23 mouse cellular contexts compared by ENCODE assay signal in genomic region chr9:49793241-49793640, GRCm38 (mm10). TPM values are rescaled to one million over a fixed set of nuclear protein-coding genes. Genes with fewer than 3 reads are reported as not detected.
DNase-seq lines count a peak whose midpoint lies in the region; ATAC-seq and TF ChIP-seq lines count a peak whose summit lies in the region.
"Had no signal": no experiment of that assay in that cellular context is flagged by ENCODE, and none has a peak within 500 bp of the region (broad histone marks: within the 10 kb centered on the region; RNA-seq: fewer than 3 reads in every experiment).

No protein-coding gene starts in this region.

- WGBS in forebrain, embryonic 14.5 days = 29% methylated on average over 2 of the region's 2 CpGs
- 76% methylated on average over 2 of the region's 2 CpGs for WGBS in forebrain, embryonic 10.5 days
- 37% methylated on average over 2 of the region's 2 CpGs for WGBS in hindbrain, postnatal 0 days
- 30% methylated on average over 2 of the region's 2 CpGs for WGBS in hindbrain, embryonic 16.5 days
- 31% methylated on average over 2 of the region's 2 CpGs for WGBS in midbrain, postnatal 0 days
- 46% methylated on average over 2 of the region's 2 CpGs for WGBS in midbrain, embryonic 15.5 days

- ATAC-seq in forebrain, embryonic 14.5 days = no peak
- no peak for ATAC-seq in hindbrain, postnatal 0 days
- ATAC-seq in hindbrain, embryonic 16.5 days = no peak
- no peak for ATAC-seq in midbrain, postnatal 0 days (ENCODE audit: low FRiP score)
- ATAC-seq in midbrain, embryonic 15.5 days (replicated peaks) = no peak
- ATAC-seq: inflammation-experienced regulatory T-cells, adult 6 months had no signal

- H3K4me2 ChIP-seq in forebrain, embryonic 14.5 days (ENCODE audit: low read length) = no peak overlapping the region
- H3K4me2 ChIP-seq in hindbrain, postnatal 0 days (ENCODE audit: low read depth, low read length) = 0 out of 2 replicates have a peak overlapping the region, but pooled peaks have one; percentile 11
- H3K4me2 ChIP-seq in hindbrain, embryonic 16.5 days (ENCODE audit: low read length) = no peak overlapping the region; the same call in 1 of the 2 replicates
- H3K4me2 ChIP-seq in midbrain, postnatal 0 days (ENCODE audit: low read depth, low read length, poor library complexity, severe bottlenecking) = 0 out of 2 replicates have a peak overlapping the region, but pooled peaks have one; percentile 1
- no peak overlapping the region for H3K4me2 ChIP-seq in midbrain, embryonic 15.5 days
- H3K4me2 ChIP-seq: embryonic facial prominence, embryonic 15.5 days; limb, embryonic 13.5 days; liver, embryonic 13.5 days; midbrain, embryonic 12.5 days had no signal

- H3K27me3 ChIP-seq in forebrain, embryonic 14.5 days (replicated peaks; ENCODE audit: control insufficient read depth, insufficient read depth, low read length) = no peaks in the 10 kb centered on the region
- H3K27me3 ChIP-seq in forebrain, embryonic 10.5 days (ENCODE audit: poor library complexity, severe bottlenecking) = peaks cover 24% of the 10 kb centered on the region
- H3K27me3 ChIP-seq in hindbrain, postnatal 0 days (ENCODE audit: insufficient read depth, low read length) = no peaks in the 10 kb centered on the region
- H3K27me3 ChIP-seq in hindbrain, embryonic 16.5 days (replicated peaks; ENCODE audit: control insufficient read depth, insufficient read depth, low read length) = no peaks in the 10 kb centered on the region
- H3K27me3 ChIP-seq in midbrain, postnatal 0 days (ENCODE audit: insufficient read depth, low read length) = no peaks in the 10 kb centered on the region
- H3K27me3 ChIP-seq in midbrain, embryonic 15.5 days (replicated peaks) = no peaks in the 10 kb centered on the region
- H3K27me3 ChIP-seq: embryonic facial prominence, embryonic 15.5 days; limb, embryonic 13.5 days; midbrain, embryonic 12.5 days had no signal

- H3K4me1 ChIP-seq in forebrain, embryonic 14.5 days (ENCODE audit: control insufficient read depth, insufficient read depth, low read length) = peaks cover 33% of the 10 kb centered on the region
- peaks cover 20% of the 10 kb centered on the region for H3K4me1 ChIP-seq in forebrain, embryonic 10.5 days
- peaks cover 12% of the 10 kb centered on the region for H3K4me1 ChIP-seq in hindbrain, postnatal 0 days (ENCODE audit: insufficient read depth, low read length)
- H3K4me1 ChIP-seq in hindbrain, embryonic 16.5 days (ENCODE audit: control insufficient read depth, insufficient read depth, low read depth, low read length) = peaks cover 27% of the 10 kb centered on the region
- peaks cover 11% of the 10 kb centered on the region; the same call in 1 of the 2 replicates for H3K4me1 ChIP-seq in midbrain, postnatal 0 days (ENCODE audit: insufficient read depth, low read length)
- peaks cover 52% of the 10 kb centered on the region for H3K4me1 ChIP-seq in midbrain, embryonic 15.5 days

- 0 out of 2 replicates have a peak, but pooled peaks cover 4% of the 10 kb centered on the region for H3K36me3 ChIP-seq in forebrain, embryonic 14.5 days (ENCODE audit: control insufficient read depth, insufficient read depth, low read length)
- H3K36me3 ChIP-seq in forebrain, embryonic 10.5 days (replicated peaks) = no peaks in the 10 kb centered on the region
- H3K36me3 ChIP-seq in hindbrain, postnatal 0 days (ENCODE audit: insufficient read depth, low read length) = no peaks in the 10 kb centered on the region
- no peaks in the 10 kb centered on the region for H3K36me3 ChIP-seq in hindbrain, embryonic 16.5 days (ENCODE audit: control insufficient read depth, insufficient read depth, low read length)
- no peaks in the 10 kb centered on the region for H3K36me3 ChIP-seq in midbrain, postnatal 0 days (ENCODE audit: insufficient read depth, low read length)
- no peaks in the 10 kb centered on the region for H3K36me3 ChIP-seq in midbrain, embryonic 15.5 days (replicated peaks)
- H3K36me3 ChIP-seq: embryonic facial prominence, embryonic 15.5 days; limb, embryonic 13.5 days; liver, embryonic 13.5 days; midbrain, embryonic 12.5 days had no signal

- DNase-seq in forebrain, embryonic 14.5 days (ENCODE audit: low spot score) = peak; percentile 58
- no peak for DNase-seq in forebrain, embryonic 10.5 days (ENCODE audit: extremely low spot score, low spot score)
- peak; percentile 39 for DNase-seq in hindbrain, postnatal 0 days (ENCODE audit: low spot score)
- DNase-seq in midbrain, postnatal 0 days (ENCODE audit: low spot score) = peak; percentile 36
- peak; percentile 74 for DNase-seq in fat pad, adult 2 months (ENCODE audit: extremely low read depth, low read depth, low spot score)
- DNase-seq in urinary bladder, postnatal 36 days (ENCODE audit: low spot score in 2 of 2) = no peak
- DNase-seq: adrenal gland, postnatal 10 days; gastrocnemius, postnatal 25 days; kidney, adult 2 months; layer of hippocampus, postnatal 36 days; liver, embryonic 13.5 days; lung, adult 2 months; lung, postnatal 14 days; retina, postnatal 1 day; right cerebral cortex, postnatal 4 days; thymus, postnatal 14 days had no signal

- no peak for TF ChIP-seq CTCF in hindbrain, postnatal 0 days (IDR thresholded peaks at IDR 0.05; ENCODE audit: low read depth)
- TF ChIP-seq CTCF in midbrain, postnatal 0 days (IDR thresholded peaks at IDR 0.05) = no peak

- no peak overlapping the region for H3K27ac ChIP-seq in forebrain, embryonic 14.5 days (ENCODE audit: low read depth, low read length)
- H3K27ac ChIP-seq in forebrain, embryonic 10.5 days = no peak overlapping the region
- no peak overlapping the region for H3K27ac ChIP-seq in hindbrain, postnatal 0 days
- no peak overlapping the region for H3K27ac ChIP-seq in hindbrain, embryonic 16.5 days (ENCODE audit: low read depth, low read length)
- H3K27ac ChIP-seq in midbrain, postnatal 0 days (ENCODE audit: low read depth, low read length) = no peak overlapping the region; the same call in 1 of the 2 replicates
- no peak overlapping the region for H3K27ac ChIP-seq in midbrain, embryonic 15.5 days
- H3K27ac ChIP-seq: embryonic facial prominence, embryonic 15.5 days; kidney, postnatal 0 days; limb, embryonic 13.5 days; liver, embryonic 13.5 days; midbrain, embryonic 12.5 days had no signal

- no peak overlapping the region for H3K4me3 ChIP-seq in forebrain, embryonic 14.5 days (ENCODE audit: low read depth, low read length)
- no peak overlapping the region for H3K4me3 ChIP-seq in forebrain, embryonic 10.5 days
- no peak overlapping the region for H3K4me3 ChIP-seq in hindbrain, postnatal 0 days (ENCODE audit: low read length)
- no peak overlapping the region for H3K4me3 ChIP-seq in hindbrain, embryonic 16.5 days (ENCODE audit: low read length)
- no peak overlapping the region for H3K4me3 ChIP-seq in midbrain, postnatal 0 days (ENCODE audit: low read depth, low read length)
- H3K4me3 ChIP-seq in midbrain, embryonic 15.5 days = no peak overlapping the region
- H3K4me3 ChIP-seq: embryonic facial prominence, embryonic 15.5 days; limb, embryonic 13.5 days; liver, embryonic 13.5 days; midbrain, embryonic 12.5 days had no signal

- H3K9ac ChIP-seq in forebrain, embryonic 14.5 days (ENCODE audit: low read length) = peak overlapping the region; percentile 25; the same call in 1 of the 2 replicates
- no peak overlapping the region for H3K9ac ChIP-seq in hindbrain, postnatal 0 days (replicated peaks; ENCODE audit: low read length)
- no peak overlapping the region for H3K9ac ChIP-seq in hindbrain, embryonic 16.5 days (ENCODE audit: low read depth, low read length)
- H3K9ac ChIP-seq in midbrain, postnatal 0 days (replicated peaks; ENCODE audit: low read length, poor library complexity, severe bottlenecking) = no peak overlapping the region
- H3K9ac ChIP-seq in midbrain, embryonic 15.5 days = no peak overlapping the region
- H3K9ac ChIP-seq: embryonic facial prominence, embryonic 15.5 days; limb, embryonic 13.5 days; liver, embryonic 13.5 days; midbrain, embryonic 12.5 days had no signal

- no peaks in the 10 kb centered on the region for H3K9me3 ChIP-seq in forebrain, embryonic 14.5 days (replicated peaks; ENCODE audit: control insufficient read depth, low read length)
- no peaks in the 10 kb centered on the region for H3K9me3 ChIP-seq in forebrain, embryonic 10.5 days
- no peaks in the 10 kb centered on the region for H3K9me3 ChIP-seq in hindbrain, postnatal 0 days (ENCODE audit: low read length)
- no peaks in the 10 kb centered on the region for H3K9me3 ChIP-seq in hindbrain, embryonic 16.5 days (ENCODE audit: control insufficient read depth, low read length)
- H3K9me3 ChIP-seq in midbrain, postnatal 0 days (ENCODE audit: low read length) = no peaks in the 10 kb centered on the region
- H3K9me3 ChIP-seq in midbrain, embryonic 15.5 days = no peaks in the 10 kb centered on the region
- H3K9me3 ChIP-seq: embryonic facial prominence, embryonic 15.5 days; limb, embryonic 13.5 days; liver, embryonic 13.5 days; midbrain, embryonic 12.5 days had no signal

RNA-seq across cellular contexts. Expression of gene Ncam1, which starts 5.5 kb away (rescaled TPM):
- 163 and 219 TPM in 2 replicates for polyA plus RNA-seq in forebrain, embryonic 14.5 days (2014; fragmentation: Nextera tagmentation; extraction: Ambion mirVana)
- 26.9 and 30.2 TPM in 2 replicates for polyA plus RNA-seq in forebrain, embryonic 10.5 days (2016; fragmentation: Nextera tagmentation; extraction: Ambion mirVana)
- total RNA-seq in hindbrain, postnatal 0 days (2014; rRNA removed) = 411 and 489 TPM in 2 replicates
- 388 and 414 TPM in 2 replicates for polyA plus RNA-seq in hindbrain, postnatal 0 days (2015; fragmentation: Nextera tagmentation; extraction: Ambion mirVana)
- 450 and 495 TPM in 2 replicates for polyA plus RNA-seq in hindbrain, embryonic 16.5 days (2015; fragmentation: Nextera tagmentation; extraction: Ambion mirVana)
- 601 and 603 TPM in 2 replicates for total RNA-seq in midbrain, postnatal 0 days (2014; rRNA removed)
- 615 and 685 TPM in 2 replicates for polyA plus RNA-seq in midbrain, postnatal 0 days (2015; fragmentation: Nextera tagmentation; extraction: Ambion mirVana)
- 561 and 627 TPM in 2 replicates for polyA plus RNA-seq in midbrain, embryonic 15.5 days (2015; fragmentation: Nextera tagmentation; extraction: Ambion mirVana)

Comparison
In these comparisons a context has a peak if more than half of its experiments do, and no peak if none do; other contexts are left out.
1. DNase-seq: peak in forebrain, embryonic 14.5 days (single experiment), hindbrain, postnatal 0 days (single experiment), midbrain, postnatal 0 days (single experiment) and fat pad, adult 2 months (single experiment); none in forebrain, embryonic 10.5 days (single experiment) and urinary bladder, postnatal 36 days (0 of 2).
2. H3K4me2 ChIP-seq: peak in hindbrain, postnatal 0 days (single experiment) and midbrain, postnatal 0 days (single experiment); none in forebrain, embryonic 14.5 days (single experiment), hindbrain, embryonic 16.5 days (single experiment) and midbrain, embryonic 15.5 days (single experiment).